Mouse (Mus musculus): ENCODE measurements around the gene Ptov1. TPM values are rescaled to one million over a fixed set of nuclear protein-coding genes. Genes with fewer than 3 reads are reported as not detected.

Ptov1 gene
- polyA plus RNA-seq, 1 experiment = 927 TPM

- DNase-seq (ENCODE audit: low read depth) = no peak
- no peak for TF ChIP-seq POLR2A (IDR thresholded peaks at IDR 0.05; ENCODE audit: borderline replicate concordance, extremely low read depth, insufficient read depth, insufficient read length, poor library complexity, severe bottlenecking)
- no peak for TF ChIP-seq CTCF (IDR thresholded peaks at IDR 0.05; ENCODE audit: borderline replicate concordance, extremely low read depth, insufficient read depth, insufficient read length)
These were observed 33.0 kb downstream of the Ptov1 start for GRCm38 (mm10) chr7:44836423-44837053.

- DNase-seq (ENCODE audit: low read depth) = no peak
These were observed 33.6 kb downstream of the Ptov1 start for GRCm38 (mm10) chr7:44836016-44836404.

GRCm38 (mm10) chr7:44835373-44836015 is 34.1 kb downstream of the Ptov1 start:
- no peak for DNase-seq (ENCODE audit: low read depth)
- TF ChIP-seq POLR2A (IDR thresholded peaks at IDR 0.05; ENCODE audit: borderline replicate concordance, extremely low read depth, insufficient read depth, insufficient read length, poor library complexity, severe bottlenecking) = no peak
- TF ChIP-seq CTCF (IDR thresholded peaks at IDR 0.05; ENCODE audit: borderline replicate concordance, extremely low read depth, insufficient read depth, insufficient read length) = no peak

More at GRCm38 (mm10) chr7:44836016-44836404, 33.6 kb downstream of the Ptov1 start:
- TF ChIP-seq POLR2A (IDR thresholded peaks at IDR 0.05; ENCODE audit: borderline replicate concordance, extremely low read depth, insufficient read depth, insufficient read length, poor library complexity, severe bottlenecking) = no peak
- no peak for TF ChIP-seq CTCF (IDR thresholded peaks at IDR 0.05; ENCODE audit: borderline replicate concordance, extremely low read depth, insufficient read depth, insufficient read length)

- no peak for TF ChIP-seq CTCF (IDR thresholded peaks at IDR 0.05; ENCODE audit: borderline replicate concordance, extremely low read depth, insufficient read depth, insufficient read length)
- TF ChIP-seq POLR2A (IDR thresholded peaks at IDR 0.05; ENCODE audit: borderline replicate concordance, extremely low read depth, insufficient read depth, insufficient read length, poor library complexity, severe bottlenecking) = no peak
- no peak for DNase-seq (ENCODE audit: low read depth)
These were observed 36.8 kb downstream of the Ptov1 start for GRCm38 (mm10) chr7:44832763-44833162.

GRCm38 (mm10) chr7:44828706-44829105 is 40.9 kb downstream of the Ptov1 start:
- no peak for DNase-seq (ENCODE audit: low read depth)
- no peak for TF ChIP-seq CTCF (IDR thresholded peaks at IDR 0.05; ENCODE audit: borderline replicate concordance, extremely low read depth, insufficient read depth, insufficient read length)
- no peak for TF ChIP-seq POLR2A (IDR thresholded peaks at IDR 0.05; ENCODE audit: borderline replicate concordance, extremely low read depth, insufficient read depth, insufficient read length, poor library complexity, severe bottlenecking)

GRCm38 (mm10) chr7:44826771-44827170 is 42.8 kb downstream of the Ptov1 start:
- TF ChIP-seq POLR2A (IDR thresholded peaks at IDR 0.05; ENCODE audit: borderline replicate concordance, extremely low read depth, insufficient read depth, insufficient read length, poor library complexity, severe bottlenecking) (no peak), CTCF (IDR thresholded peaks at IDR 0.05; ENCODE audit: borderline replicate concordance, extremely low read depth, insufficient read depth, insufficient read length) (no peak)
- DNase-seq (ENCODE audit: low read depth) = no peak

- TF ChIP-seq POLR2A (IDR thresholded peaks at IDR 0.05; ENCODE audit: borderline replicate concordance, extremely low read depth, insufficient read depth, insufficient read length, poor library complexity, severe bottlenecking) (no peak), CTCF (IDR thresholded peaks at IDR 0.05; ENCODE audit: borderline replicate concordance, extremely low read depth, insufficient read depth, insufficient read length) (peak; percentile 84; the same call in 1 of the 2 replicates)
- DNase-seq (ENCODE audit: low read depth) = peak; percentile 84
These were observed 44.7 kb downstream of the Ptov1 start for GRCm38 (mm10) chr7:44824872-44825271.

GRCm38 (mm10) chr7:44823409-44823808 is 46.2 kb downstream of the Ptov1 start:
- no peak for TF ChIP-seq POLR2A (IDR thresholded peaks at IDR 0.05; ENCODE audit: borderline replicate concordance, extremely low read depth, insufficient read depth, insufficient read length, poor library complexity, severe bottlenecking)
- TF ChIP-seq CTCF (IDR thresholded peaks at IDR 0.05; ENCODE audit: borderline replicate concordance, extremely low read depth, insufficient read depth, insufficient read length) = peak; percentile 17; the same call in 1 of the 2 replicates
- peak; percentile 35 for DNase-seq (ENCODE audit: low read depth)

- TF ChIP-seq POLR2A (IDR thresholded peaks at IDR 0.05; ENCODE audit: borderline replicate concordance, extremely low read depth, insufficient read depth, insufficient read length, poor library complexity, severe bottlenecking) (no peak), CTCF (IDR thresholded peaks at IDR 0.05; ENCODE audit: borderline replicate concordance, extremely low read depth, insufficient read depth, insufficient read length) (no peak)
- DNase-seq (ENCODE audit: low read depth) = no peak
These were observed 47.7 kb downstream of the Ptov1 start for GRCm38 (mm10) chr7:44821666-44822448.

- no peak for DNase-seq (ENCODE audit: low read depth)
- no peak for TF ChIP-seq CTCF (IDR thresholded peaks at IDR 0.05; ENCODE audit: borderline replicate concordance, extremely low read depth, insufficient read depth, insufficient read length)
- TF ChIP-seq POLR2A (IDR thresholded peaks at IDR 0.05; ENCODE audit: borderline replicate concordance, extremely low read depth, insufficient read depth, insufficient read length, poor library complexity, severe bottlenecking) = no peak
These were observed 49.1 kb downstream of the Ptov1 start for GRCm38 (mm10) chr7:44820525-44820924.

- TF ChIP-seq CTCF (IDR thresholded peaks at IDR 0.05; ENCODE audit: borderline replicate concordance, extremely low read depth, insufficient read depth, insufficient read length) (no peak), POLR2A (IDR thresholded peaks at IDR 0.05; ENCODE audit: borderline replicate concordance, extremely low read depth, insufficient read depth, insufficient read length, poor library complexity, severe bottlenecking) (no peak)
- DNase-seq (ENCODE audit: low read depth) = no peak
These were observed 49.7 kb downstream of the Ptov1 start for GRCm38 (mm10) chr7:44819863-44820262.

Measured in brain, embryonic 14.5 days (tissue).